Mouse (Mus musculus) liver, embryonic 14.5 days (tissue): ENCODE results near the gene Dnaic1.

Experiments
- CTCF ChIP-seq: IDR thresholded peaks from 2 replicates; pipeline ENCODE4 v1.5.1; 2016; ENCODE audit warnings: antibody characterized with exemption, low read depth, control low read depth
- EP300 ChIP-seq: IDR thresholded peaks from 2 replicates; pipeline ENCODE4 v1.6.1; 2016; ENCODE audit warnings: antibody characterized with exemption, low read depth

- TF ChIP-seq CTCF (peak; percentile 71), EP300 (no peak)
These were observed 84.6 kb downstream of the Dnaic1 start for GRCm38 (mm10) chr4:41654217-41654616.
